ENCODE assay signal across 32 mouse cellular contexts in the genomic region with DNA sequence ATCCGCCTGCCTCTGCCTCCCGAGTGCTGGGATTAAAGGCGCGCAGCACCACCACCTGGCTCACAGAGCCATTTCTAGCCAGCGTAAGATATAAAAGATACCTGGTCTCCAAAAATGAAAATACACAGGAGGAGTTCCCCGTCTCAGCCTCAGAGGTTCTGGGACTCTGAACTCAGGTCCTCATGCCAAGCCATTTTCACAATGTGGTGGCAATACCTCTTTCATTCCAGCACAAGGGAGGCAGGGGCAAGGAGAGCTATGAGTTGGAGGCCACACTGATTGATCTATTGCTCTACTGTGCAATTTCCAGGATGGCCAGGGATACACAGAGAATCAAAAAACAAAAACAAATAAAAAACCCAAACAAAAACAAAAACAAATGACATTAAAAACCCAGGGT.
"Had no signal": no experiment of that assay in that cellular context is flagged by ENCODE, and none has a peak within 500 bp of the region (broad histone marks: within the 10 kb centered on the region; RNA-seq: fewer than 3 reads in every experiment).

No protein-coding gene starts in this region.

- H3K36me3 ChIP-seq: limb, embryonic 10.5 days; limb, embryonic 12.5 days; limb, embryonic 13.5 days; limb, embryonic 15.5 days; liver, embryonic 12.5 days; liver, embryonic 13.5 days; liver, embryonic 15.5 days; lung, embryonic 15.5 days; midbrain, embryonic 10.5 days; midbrain, embryonic 12.5 days; midbrain, embryonic 13.5 days; midbrain, embryonic 15.5 days; neural tube, embryonic 12.5 days had no signal

- H3K9ac ChIP-seq: limb, embryonic 12.5 days; limb, embryonic 13.5 days; limb, embryonic 15.5 days; liver, embryonic 12.5 days; liver, embryonic 13.5 days; liver, embryonic 14.5 days; liver, embryonic 15.5 days; lung, embryonic 14.5 days; lung, embryonic 15.5 days; midbrain, embryonic 12.5 days; midbrain, embryonic 13.5 days; midbrain, embryonic 15.5 days; neural tube, embryonic 12.5 days had no signal

- ATAC-seq: liver, embryonic 12.5 days; lung, postnatal 0 days; midbrain, embryonic 13.5 days; midbrain, embryonic 15.5 days; midbrain, embryonic 16.5 days had no signal

- H3K9me3 ChIP-seq: limb, embryonic 10.5 days; limb, embryonic 12.5 days; limb, embryonic 13.5 days; limb, embryonic 15.5 days; liver, embryonic 12.5 days; liver, embryonic 13.5 days; liver, embryonic 15.5 days; lung, embryonic 15.5 days; megakaryocyte, embryonic 14.5 days; midbrain, embryonic 10.5 days; midbrain, embryonic 12.5 days; midbrain, embryonic 13.5 days; midbrain, embryonic 15.5 days; neural tube, embryonic 12.5 days had no signal

- H3K4me3 ChIP-seq: left cerebral cortex, adult 2 months; limb, embryonic 10.5 days; limb, embryonic 12.5 days; limb, embryonic 13.5 days; limb, embryonic 15.5 days; liver, embryonic 12.5 days; liver, embryonic 13.5 days; liver, embryonic 15.5 days; lung, embryonic 15.5 days; megakaryocyte, embryonic 14.5 days; midbrain, embryonic 10.5 days; midbrain, embryonic 12.5 days; midbrain, embryonic 13.5 days; midbrain, embryonic 15.5 days; myocyte; neural tube, embryonic 12.5 days had no signal

- H3K27me3 ChIP-seq: limb, embryonic 12.5 days; limb, embryonic 13.5 days; limb, embryonic 15.5 days; liver, embryonic 12.5 days; liver, embryonic 13.5 days; liver, embryonic 15.5 days; lung, embryonic 15.5 days; megakaryocyte, embryonic 14.5 days; midbrain, embryonic 12.5 days; midbrain, embryonic 13.5 days; midbrain, embryonic 15.5 days; neural tube, embryonic 12.5 days had no signal

- DNase-seq: left cerebral cortex, postnatal 4 days; liver; liver, embryonic 13.5 days; lung, adult 18-20 months; lung, adult 2 months; lung, embryonic 14.5 days; lung, postnatal 10 days; lung, postnatal 14 days; lung, postnatal 36 days; lung, postnatal 4 days; midbrain, embryonic 14.5 days had no signal

- H3K4me2 ChIP-seq: limb, embryonic 12.5 days; limb, embryonic 13.5 days; limb, embryonic 15.5 days; liver, embryonic 11.5 days; liver, embryonic 12.5 days; liver, embryonic 13.5 days; liver, embryonic 15.5 days; lung, embryonic 14.5 days; lung, embryonic 15.5 days; midbrain, embryonic 11.5 days; midbrain, embryonic 12.5 days; midbrain, embryonic 13.5 days; midbrain, embryonic 15.5 days; neural tube, embryonic 12.5 days had no signal

- H3K27ac ChIP-seq: left cerebral cortex, adult 2 months; limb, embryonic 10.5 days; limb, embryonic 12.5 days; limb, embryonic 13.5 days; limb, embryonic 15.5 days; liver, embryonic 12.5 days; liver, embryonic 13.5 days; liver, embryonic 14.5 days; liver, embryonic 15.5 days; lung, embryonic 15.5 days; macrophage; midbrain, embryonic 10.5 days; midbrain, embryonic 12.5 days; midbrain, embryonic 13.5 days; midbrain, embryonic 15.5 days; neural tube, embryonic 12.5 days had no signal
